Mouse (Mus musculus) cerebellum, adult 2 months (tissue): ENCODE measurements around the gene Gm45799. TPM values are rescaled to one million over a fixed set of nuclear protein-coding genes. Genes with fewer than 3 reads are reported as not detected.

Experiments
- DNase-seq, 2 experiments: peaks; one replicate each; pipeline ENCODE4 v3.0.0; 2021
- H3K27ac ChIP-seq: fragments of 200-500 bp; 2 replicates; pipeline ENCODE4 v1.5.1; 2012; ENCODE audit warnings: low read length, control low read depth, inconsistent platforms; ENCODE audit not compliant: insufficient read depth
- H3K27me3 ChIP-seq: fragments of 200-500 bp; 2 replicates; pipeline ENCODE4 v1.6.1; 2012; ENCODE audit warnings: inconsistent platforms, mild to moderate bottlenecking, low read length, moderate library complexity; ENCODE audit not compliant: control insufficient read depth, insufficient read depth
- H3K4me1 ChIP-seq: fragments of 200-500 bp; 2 replicates; pipeline ENCODE4 v1.6.1; 2011; ENCODE audit warnings: low read length; ENCODE audit not compliant: control insufficient read depth, insufficient read depth
- H3K4me3 ChIP-seq: fragments of 200-500 bp; replicated peaks from 2 replicates; pipeline ENCODE3; 2011; ENCODE audit warnings: mild to moderate bottlenecking, low read depth, low read length, control low read depth; ENCODE audit not compliant: insufficient read depth
- CTCF ChIP-seq: fragments of 200-500 bp; IDR thresholded peaks from 2 replicates; pipeline ENCODE4 v1.5.1; 2011; ENCODE audit warnings: low read depth, mild to moderate bottlenecking, control low read depth, low read length, moderate library complexity, borderline replicate concordance; ENCODE audit not compliant: insufficient read depth
- POLR2A ChIP-seq: fragments of 200-500 bp; IDR thresholded peaks from 2 replicates; pipeline ENCODE4 v1.6.1; 2011; ENCODE audit warnings: low read length, control low read depth, borderline replicate concordance; ENCODE audit not compliant: insufficient read depth
- WGBS: fragments of 180-500 bp; shearing (Covaris S2); methylation state at CpG from one replicate; pipeline ENCODE4 v1.1.7; 2018; 5-methylcytosine and 5-hydroxymethylcytosine counted together
- polyA plus RNA-seq: library from polyadenylated mRNA; depleted of rRNA; stranded (reverse); fragments of >200 nt; gene quantifications from 2 replicates; pipeline ENCODE4 v1.2.3, GENCODE M21; 2012; rRNA removed

Gene Gm45799
- polyA plus RNA-seq, 1 experiment: 97.9 TPM

DNA sequence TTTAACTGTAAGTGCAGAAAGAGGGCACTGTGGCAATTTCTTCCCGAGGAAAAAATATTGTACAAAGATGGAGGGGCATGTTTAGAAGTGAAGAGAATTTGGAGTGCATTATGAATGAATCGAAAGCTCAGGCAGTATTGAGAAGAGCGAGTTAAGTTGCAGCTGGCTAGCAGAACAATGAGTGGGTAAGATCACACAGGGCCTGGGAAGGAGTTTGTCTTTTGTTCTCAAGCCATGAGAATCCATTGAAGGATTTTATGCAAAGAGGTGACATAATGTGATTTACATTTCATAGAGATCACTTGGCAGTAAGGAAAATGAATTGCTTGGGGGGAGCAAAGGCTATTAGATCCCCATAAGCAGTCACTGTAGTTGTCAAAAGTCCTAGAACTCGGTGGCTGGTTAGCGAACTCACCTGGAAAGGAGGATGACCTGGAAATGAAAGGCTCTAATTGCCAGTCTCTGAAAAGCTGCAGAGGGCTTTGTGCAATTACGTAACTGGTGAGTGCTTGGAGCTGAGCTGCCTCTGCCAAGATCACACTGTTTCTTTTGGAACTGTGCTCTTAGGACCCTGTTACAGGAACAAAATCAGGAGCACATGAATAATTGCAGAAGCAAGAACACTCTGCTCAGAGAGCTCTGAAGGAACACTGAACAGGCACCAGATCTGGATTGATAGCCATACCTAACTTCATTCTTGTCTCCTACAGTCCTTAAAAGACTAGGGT, 88.5 kb downstream of the Gm45799 start:
- Histone ChIP-seq H3K4me1 (peaks cover 3% of the 10 kb centered on the region; the same call in 1 of the 2 replicates), H3K27me3 (no peaks in the 10 kb centered on the region), H3K27ac (peak overlapping the region; percentile 26; the same call in 1 of the 2 replicates), H3K4me3 (no peak overlapping the region)
- WGBS: 31% methylated on average over 6 of the region's 6 CpGs
- no peak for TF ChIP-seq CTCF
- no peak for TF ChIP-seq POLR2A
- DNase-seq: peak in 1 of 2 experiments; percentile 44

DNA sequence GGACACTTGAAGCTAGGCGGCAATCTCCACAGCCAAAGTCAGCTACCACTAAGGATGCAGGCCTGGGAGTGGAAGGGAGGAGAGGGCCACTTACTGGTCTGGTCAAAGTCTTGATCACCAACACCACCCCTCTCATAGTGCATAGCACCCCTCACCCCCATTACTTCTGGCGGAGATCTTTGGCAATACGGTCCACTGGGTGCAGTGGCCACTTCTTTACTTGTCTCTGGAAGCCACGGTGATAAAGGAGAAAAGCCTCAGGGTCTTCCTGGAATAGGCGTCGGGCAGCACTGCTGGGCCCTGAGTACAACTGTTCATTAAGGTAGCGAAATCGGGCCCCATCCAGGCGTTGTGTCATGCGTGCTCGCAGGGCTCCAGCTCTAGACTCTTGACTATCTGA, 93.5 kb downstream of the Gm45799 start:
- Histone ChIP-seq H3K27me3 (no peaks in the 10 kb centered on the region), H3K27ac (no peak overlapping the region), H3K4me3 (no peak overlapping the region), H3K4me1 (no peaks in the 10 kb centered on the region; the same call in none of the 2 replicates)
- WGBS: 96% methylated on average over 11 of the region's 11 CpGs
- TF ChIP-seq CTCF (no peak), POLR2A (no peak)
- DNase-seq: no peak

Other genes starting within 250 kb of the Gm45799 start
- 36.3 and 37.2 TPM in 2 replicates for gene Fam160a2, start 240.5 kb upstream of the Gm45799 start, polyA plus RNA-seq
- gene Cnga4, start 236.0 kb upstream of the Gm45799 start, polyA plus RNA-seq: 0.89 and 1.1 TPM in 2 replicates
- gene Cckbr, start 214.8 kb upstream of the Gm45799 start, polyA plus RNA-seq: 5.8 and 8.5 TPM in 2 replicates
- gene Cavin3, start 158.3 kb upstream of the Gm45799 start, polyA plus RNA-seq: 33.8 and 34.1 TPM in 2 replicates
- gene Smpd1, start 86.2 kb upstream of the Gm45799 start, polyA plus RNA-seq: 102 and 108 TPM in 2 replicates
- 441 and 475 TPM in 2 replicates for gene Apbb1, start 58.9 kb upstream of the Gm45799 start, polyA plus RNA-seq
- 0.60 and 0.61 TPM in 2 replicates for gene Hpx, start 40.4 kb upstream of the Gm45799 start, polyA plus RNA-seq
- 332 and 385 TPM in 2 replicates for gene Trim3, start 7.0 kb upstream of the Gm45799 start, polyA plus RNA-seq
- gene Timm10b, start 496 bp upstream of the Gm45799 start, polyA plus RNA-seq: 122 and 137 TPM in 2 replicates
- 111 and 121 TPM in 2 replicates for gene Arfip2, start 136 bp upstream of the Gm45799 start, polyA plus RNA-seq
- 5.1 TPM in 2 replicates for gene Dnhd1, start 10.3 kb downstream of the Gm45799 start, polyA plus RNA-seq
- gene Ilk, start 96.0 kb downstream of the Gm45799 start, polyA plus RNA-seq: 182 and 190 TPM in 2 replicates
- 16.2 and 16.4 TPM in 2 replicates for gene Rrp8, start 96.8 kb downstream of the Gm45799 start, polyA plus RNA-seq
- 177 and 182 TPM in 2 replicates for gene Taf10, start 103.8 kb downstream of the Gm45799 start, polyA plus RNA-seq
- 92.1 and 115 TPM in 2 replicates for gene Tpp1, start 111.7 kb downstream of the Gm45799 start, polyA plus RNA-seq
- gene Dchs1, start 147.1 kb downstream of the Gm45799 start, polyA plus RNA-seq: 4.5 and 5.0 TPM in 2 replicates
- 183 and 191 TPM in 2 replicates for gene Mrpl17, start 170.5 kb downstream of the Gm45799 start, polyA plus RNA-seq